Mouse (Mus musculus) retina, embryonic 14.5 days (tissue): ENCODE measurements around the gene Mnd1.

Experiments used
- DNase-seq: peaks from one replicate; pipeline ENCODE4 v3.0.0-alpha.2; 2015; ENCODE audit warnings: low spot score

Mnd1 gene

DNA sequence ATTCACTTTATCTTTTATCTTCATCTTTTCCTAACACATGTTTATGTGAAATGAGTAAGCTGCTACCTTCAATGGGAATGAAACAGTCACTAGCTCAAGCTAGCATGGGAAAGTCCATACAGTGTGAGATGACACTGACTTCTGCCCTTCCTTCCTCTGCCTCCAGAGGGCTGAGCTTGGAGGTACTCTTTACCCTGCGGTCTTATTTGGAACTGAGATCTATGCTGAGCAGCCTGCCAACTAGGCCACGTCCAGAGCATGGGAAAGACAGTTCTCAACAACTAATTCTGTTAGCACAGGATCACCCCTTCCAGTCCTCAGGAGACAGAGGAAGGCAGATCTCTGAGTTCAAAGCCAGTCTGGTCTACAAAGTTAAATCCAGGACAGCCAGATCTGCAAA, 64.6 kb downstream of the Mnd1 start:
- peak; percentile 13 for DNase-seq

DNA sequence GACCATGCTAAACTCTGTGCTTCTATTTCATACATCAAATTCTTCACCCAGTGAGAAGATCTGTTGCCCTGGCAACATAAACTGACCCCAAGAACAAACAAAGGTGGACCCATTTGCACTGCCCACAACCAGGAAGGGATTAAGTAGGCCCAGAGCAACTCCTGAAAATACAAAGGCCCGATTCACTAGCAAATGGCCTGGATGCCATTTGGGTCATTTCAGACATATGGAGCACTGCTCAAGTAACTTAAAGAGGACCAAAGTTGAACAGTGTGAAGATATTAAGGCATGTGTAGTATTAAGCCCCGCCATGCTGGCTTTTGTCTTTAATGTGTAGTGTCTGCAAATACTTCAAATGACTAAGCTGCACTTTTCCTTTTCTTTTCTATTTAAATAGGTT, 68.7 kb downstream of the Mnd1 start:
- DNase-seq: peak; percentile 8

DNA sequence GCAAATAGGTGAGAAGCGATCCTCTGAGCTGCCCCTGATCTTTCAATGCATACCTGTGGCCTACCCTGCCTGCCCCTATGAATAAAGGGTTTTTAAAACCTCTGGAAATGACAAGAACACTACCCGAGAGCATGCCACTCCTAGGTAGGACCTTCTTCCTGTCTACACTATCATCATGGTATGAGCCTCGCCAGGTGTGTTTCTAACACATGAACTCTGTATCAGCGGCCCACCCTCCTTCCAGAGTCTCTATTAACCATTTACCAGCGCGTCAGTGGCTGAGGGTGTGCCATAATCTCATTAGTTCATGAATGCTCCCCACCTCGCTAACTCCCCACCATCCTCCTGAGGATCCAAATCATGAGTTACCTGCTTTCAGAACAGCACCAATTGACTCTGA, 69.2 kb downstream of the Mnd1 start:
- DNase-seq: no peak

DNA sequence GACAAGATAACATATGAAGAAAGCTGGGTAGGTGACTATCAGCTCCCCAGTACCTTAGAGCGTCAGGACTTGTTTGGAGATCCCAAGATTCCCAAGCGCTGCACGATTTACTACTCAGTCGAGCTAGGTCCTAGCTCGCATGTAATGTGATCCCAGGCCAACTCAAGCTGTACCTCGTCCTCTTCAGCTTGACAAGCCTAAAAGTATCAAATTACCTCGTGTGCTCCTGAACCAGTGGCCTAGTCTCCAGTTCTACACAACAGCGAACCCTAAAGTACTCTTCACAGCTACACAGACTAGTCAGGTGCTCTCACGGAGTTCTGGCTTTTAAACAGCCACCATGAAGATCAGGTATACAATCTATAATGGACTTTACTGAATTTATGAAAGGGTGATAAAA, 70.2 kb downstream of the Mnd1 start:
- no peak for DNase-seq

DNA sequence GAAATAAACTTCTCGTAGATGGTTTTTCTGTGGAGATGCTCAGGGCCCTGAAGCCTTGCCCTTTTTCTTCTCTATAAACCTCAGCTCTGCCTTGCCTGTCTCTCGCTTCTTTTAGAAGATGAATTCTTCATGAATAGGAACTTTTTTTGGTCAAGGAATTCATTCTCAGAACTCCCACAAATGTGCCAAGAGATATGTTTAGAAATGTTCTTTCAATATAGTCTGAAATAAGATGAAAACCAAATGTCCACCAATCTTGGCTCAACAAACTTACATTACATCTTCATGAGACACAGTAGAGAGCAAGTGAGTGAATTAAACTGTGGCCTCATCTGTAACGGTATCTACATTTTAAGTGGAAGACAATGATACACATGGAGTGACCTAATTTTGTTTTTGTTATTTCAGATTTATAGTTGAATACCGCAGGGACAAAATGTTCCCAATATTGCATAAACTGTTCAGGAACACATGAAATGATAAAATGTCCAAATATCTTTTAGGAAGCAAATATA, 74.3 kb downstream of the Mnd1 start:
- no peak for DNase-seq

DNA sequence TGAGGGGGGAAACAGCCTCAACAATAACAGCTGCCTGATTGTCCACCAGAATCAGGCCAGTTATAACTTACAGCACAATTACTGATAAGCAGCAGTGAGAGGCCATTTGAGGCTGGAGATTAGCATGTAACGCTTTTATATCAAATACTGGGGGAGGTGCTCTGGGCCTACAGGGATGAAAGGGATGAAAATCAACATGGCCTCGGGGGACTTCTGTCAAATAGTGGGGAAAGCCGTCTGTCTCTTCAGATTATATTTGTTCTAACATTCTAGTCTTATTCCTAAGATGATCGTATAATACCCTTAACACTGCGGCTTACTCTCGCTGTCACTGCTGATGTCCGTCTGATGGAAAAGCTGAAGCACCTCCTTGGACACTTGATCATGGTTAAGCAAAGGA, 75.5 kb downstream of the Mnd1 start:
- DNase-seq: peak; percentile 21

DNA sequence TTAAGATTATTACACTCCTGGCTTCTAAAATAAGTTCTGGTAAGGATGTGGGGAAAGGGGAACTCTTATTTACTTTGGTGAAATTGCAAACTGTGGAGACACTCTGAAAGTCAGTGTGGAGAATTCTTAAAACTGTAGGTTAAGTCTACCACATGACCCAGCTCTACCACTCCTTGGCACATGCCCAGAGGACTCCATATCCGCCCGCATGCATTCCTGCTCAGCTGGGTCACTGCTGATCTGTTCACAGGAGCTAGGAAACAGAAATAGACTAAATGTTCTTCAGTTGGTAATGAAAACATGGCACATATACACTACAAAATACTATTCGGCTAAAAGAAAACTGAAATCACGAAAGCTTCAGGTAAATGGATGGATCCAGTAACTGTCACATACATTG, 78.1 kb downstream of the Mnd1 start:
- DNase-seq: no peak

DNA sequence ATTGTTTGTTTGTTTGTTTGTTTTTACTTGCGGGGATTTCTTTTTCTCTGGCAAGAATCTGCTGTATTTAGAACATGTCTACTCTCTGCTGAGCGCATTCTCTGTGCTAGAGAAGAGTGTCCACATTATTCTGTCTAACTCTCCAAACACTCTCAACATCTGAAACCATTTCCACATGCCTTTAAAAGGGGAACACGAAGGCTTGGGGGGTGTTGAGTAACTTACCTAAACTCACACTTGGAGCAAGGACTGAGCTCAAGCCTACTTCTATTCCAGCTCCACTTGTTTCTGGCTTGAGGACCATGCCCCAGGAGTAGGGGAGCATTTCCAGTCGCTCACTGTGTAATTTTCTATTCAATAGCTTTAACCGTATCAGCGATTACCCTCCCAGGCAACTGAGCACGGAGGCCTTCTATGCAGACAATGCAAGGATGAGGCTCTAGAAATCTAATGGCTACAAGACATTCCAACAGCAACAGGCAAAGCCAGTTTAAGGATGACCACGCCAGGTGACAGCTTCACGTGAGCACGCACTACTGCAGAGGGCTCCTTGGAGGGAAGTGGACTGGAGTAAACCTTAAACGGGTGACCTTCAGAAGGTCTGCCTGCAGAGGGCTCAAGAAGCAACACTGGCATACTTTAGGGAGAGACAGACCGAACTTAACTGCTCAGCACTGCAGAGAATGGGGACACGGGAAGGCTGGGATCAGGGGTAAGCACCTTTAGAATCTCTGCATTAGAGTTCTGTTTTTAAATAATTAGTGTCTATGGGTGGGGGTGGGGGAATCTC, 78.8 kb downstream of the Mnd1 start:
- no peak for DNase-seq

DNA sequence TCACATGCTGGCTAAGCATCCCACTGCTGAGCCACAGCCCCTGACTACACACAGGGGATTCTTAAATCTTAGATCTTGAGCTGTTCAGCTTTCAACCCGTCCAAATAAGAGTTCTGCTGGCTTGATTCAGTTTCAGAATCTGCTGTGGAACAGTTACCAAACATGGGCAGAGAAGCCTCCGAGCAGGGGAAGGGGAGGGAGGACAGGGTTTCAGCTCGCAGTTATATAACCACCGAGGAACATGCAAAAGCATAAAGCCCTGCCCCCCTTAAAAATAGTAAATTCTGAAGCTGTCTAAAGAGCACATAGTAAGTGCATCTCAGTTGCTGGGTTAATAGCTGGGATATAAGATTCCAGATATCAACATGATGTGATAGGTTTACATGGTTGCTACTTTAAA, 80.1 kb downstream of the Mnd1 start:
- no peak for DNase-seq

DNA sequence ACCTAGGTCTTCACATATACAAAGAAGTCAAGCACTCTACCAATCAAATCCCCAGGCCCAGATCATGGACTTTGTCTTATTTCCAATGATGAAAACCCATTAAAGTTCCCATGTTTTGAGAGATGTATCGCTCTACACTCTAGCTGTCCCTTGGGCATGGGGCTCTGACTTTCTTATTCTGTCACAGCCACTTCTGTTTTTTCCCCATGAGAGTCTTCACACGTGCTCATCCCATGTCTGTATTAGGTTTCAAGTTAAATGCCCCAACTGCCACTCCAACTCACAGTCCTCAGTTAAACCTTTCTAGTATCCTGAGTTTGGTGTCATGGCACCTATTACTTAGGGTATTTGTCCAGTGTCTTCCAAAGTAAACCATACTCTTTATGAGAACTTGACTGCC, 80.8 kb downstream of the Mnd1 start:
- no peak for DNase-seq

DNA sequence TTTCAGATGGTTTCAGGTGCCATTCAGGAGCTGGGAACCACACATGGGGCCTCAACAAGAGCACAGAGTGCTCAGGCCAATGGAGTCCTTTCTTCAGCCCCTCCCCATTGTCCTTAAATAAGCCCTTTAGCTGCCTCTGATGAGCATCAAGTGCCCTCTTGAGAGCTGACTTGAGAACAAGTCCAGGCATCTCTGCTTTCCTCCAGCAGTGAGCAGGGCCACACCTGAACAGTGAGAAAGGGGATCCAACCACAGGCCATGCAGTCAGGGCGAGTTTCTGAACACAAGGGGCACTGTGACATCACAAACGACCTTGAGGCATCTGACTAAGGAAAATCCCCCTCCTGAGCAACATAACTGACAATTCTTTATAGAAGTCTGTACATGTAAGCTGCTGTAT, 83.9 kb downstream of the Mnd1 start:
- DNase-seq: no peak

DNA sequence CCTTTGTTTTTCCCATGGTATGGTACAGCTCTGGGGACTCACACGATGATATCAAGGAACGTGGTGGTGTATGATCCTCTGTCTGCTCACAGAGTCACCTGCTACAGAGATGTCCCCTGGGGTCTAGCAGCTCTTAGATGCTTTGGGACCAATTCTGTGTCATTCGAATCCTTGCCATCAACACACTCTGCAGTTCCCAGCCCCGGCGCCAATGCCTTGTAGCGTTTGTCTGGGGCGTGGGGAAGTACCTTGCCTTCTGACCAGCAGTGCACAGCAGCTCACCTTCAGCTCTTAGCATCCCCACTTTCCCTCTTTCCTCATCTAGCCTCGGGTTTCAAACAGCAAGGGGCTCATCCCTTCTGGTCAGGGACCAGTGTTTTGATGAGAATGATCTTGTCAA, 84.8 kb downstream of the Mnd1 start:
- no peak for DNase-seq

DNA sequence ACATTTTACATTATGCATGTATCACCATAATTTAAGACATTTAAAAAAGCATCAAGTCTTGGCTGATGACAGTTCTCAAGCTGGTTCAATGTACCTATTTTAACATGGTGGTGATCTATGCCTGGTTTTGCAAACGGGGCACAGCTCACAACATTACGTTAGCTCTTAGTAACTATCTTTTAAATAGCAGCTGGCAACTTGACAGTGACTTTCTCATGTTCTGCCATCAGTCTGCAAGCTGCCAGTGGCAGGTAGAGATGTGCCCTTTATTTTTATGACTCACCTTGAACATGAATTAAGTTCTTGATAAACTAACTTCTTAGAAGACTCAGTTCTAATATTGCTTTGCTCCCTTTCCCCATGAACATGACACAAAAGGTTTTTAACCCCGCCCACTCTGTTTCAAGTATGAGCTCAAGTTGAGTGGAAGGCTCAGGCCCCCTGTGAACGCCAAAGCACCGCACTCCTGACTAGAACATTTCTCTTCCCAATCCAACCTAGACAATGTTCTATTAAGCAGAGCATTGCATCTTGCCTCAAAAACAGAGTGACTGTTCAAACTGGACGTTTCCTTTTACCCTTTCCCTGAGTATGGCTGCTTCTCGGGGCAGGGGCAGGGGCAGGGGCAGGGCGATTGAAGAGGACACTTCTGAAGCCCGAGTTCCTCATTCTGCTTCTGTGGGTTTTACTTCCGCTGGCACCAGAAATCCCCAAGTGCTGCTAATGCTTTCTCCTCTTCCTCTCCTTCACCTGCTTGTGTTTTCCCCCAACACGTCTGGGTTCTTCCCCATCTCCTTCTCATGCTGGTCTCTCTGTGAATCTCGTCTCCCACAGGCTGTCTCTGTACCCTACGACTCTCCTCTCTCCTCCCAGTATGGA, 86.5 kb downstream of the Mnd1 start:
- DNase-seq: no peak

DNA sequence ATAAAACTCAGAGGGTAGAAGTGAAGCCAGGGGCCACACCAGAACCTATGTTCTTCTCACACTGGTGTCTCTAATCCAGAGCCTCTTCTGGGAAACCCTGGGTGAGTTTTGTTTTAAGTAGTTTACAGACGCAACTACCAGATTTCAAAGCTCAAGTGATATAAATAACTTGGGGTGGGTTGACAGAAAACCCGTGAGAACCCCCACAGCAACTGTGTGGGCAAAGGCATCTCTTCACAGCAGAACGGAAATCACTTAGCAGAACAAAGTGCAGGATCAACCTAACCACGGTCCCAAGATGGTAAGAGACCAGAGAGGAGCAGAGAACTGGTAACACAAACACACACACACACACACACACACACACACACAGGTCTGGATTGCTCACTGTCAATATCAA, 89.8 kb downstream of the Mnd1 start:
- DNase-seq: no peak

DNA sequence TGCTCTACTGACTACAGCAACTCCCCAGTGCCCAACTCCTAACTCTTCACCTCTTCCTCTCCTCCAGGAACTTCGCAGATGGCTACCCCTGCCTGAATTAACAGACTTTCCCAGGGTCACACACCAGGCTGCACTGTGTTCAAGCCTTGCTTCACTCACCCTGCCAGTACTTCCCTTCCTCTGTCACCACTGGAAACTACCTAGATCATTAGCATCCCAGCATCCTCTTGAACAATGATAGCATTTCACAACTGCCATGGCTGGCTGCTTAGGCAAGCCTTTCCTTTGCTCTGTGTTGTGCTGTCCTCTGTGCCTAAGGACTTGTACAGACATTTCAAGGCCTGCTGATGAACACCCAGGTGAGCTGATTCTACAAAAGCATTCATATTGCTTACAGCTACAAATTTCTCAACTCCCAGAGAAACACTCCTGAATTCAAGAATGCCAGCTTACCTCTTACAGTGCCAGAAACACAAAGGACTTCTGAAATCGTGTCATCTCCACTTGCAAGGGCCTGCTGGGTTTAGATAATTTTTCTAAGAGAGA, 92.1 kb downstream of the Mnd1 start:
- no peak for DNase-seq

DNA sequence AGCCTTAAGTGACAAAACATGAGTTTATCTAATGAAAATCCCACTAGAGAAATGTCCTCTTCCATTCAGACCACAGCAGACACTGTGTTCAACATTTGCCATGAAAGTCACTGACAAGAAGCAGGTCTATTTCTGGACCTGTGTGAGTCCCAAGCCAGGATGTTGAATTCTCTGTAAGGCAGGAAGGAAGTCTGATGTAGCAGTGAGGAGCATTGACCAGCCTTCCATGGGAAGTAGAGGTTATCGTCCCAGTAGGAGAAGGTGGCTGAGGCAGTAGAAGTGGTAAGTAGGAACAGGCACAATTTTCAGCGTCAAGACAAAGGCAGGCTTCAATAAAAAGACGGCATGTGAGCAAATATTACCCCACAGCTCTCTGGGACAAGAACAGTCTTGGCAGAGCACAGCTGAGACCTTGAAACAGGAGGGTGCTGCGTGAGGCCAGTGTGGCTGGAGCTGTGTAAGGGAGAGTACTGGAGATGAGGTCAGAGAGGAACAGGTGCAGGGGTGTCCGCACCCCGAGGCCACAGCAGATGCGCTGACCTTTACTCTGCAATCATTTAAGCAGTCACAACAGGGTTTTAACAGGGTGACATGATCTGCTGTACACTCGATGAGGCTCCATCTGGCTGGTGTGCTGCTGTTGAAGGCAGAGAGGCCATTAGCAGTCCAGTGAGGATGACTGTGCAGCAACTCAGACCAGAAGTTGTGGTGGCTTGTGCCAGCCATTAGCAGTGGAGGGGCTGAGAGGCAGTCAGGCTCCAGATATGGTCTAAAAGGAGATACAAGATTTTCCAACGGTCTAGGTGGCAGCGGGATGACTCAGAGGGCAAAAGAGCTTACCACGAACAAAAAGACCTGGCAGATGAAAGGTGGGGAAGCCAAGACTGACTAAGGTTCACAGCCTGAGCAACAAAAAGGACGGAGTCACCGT, 93.8 kb downstream of the Mnd1 start:
- DNase-seq: peak; percentile 24

DNA sequence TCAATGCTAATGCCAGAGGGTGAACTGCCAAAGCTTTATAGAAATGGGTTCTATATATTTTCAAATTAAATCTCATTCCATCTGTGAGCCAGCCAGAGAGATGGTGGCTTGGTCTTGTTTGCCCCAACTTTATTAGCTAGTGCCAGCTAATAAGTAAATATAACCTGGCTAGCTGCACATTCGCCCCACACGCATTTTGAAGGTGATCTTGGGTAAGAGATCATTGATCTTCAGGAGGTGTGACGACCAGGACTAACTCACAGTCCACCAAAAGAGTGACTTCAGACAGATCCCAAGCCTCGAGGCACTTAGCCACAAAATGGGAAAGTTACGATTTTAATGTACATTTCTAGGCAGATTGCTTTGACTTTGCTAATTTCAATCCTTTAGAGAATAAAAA, 94.6 kb downstream of the Mnd1 start:
- DNase-seq: no peak

DNA sequence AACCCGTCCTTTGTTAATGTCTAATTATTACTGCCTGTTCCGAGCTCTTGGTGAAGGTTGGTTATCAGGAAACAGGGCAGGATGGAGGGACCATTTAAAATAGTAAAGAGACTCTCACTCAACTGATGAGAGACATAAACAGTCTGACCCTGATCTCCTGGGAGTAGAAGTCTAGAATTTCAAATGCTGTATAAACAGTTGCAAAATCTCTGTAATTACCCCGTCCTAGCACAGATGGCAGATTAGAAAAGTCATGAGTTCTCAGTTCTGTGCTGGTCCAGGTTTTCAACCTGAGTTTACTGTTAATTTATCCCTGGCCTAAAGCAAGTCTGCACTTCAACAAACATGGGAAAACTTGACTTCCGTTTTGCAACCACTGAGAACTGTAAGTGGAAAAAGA, 95.5 kb downstream of the Mnd1 start:
- no peak for DNase-seq

DNA sequence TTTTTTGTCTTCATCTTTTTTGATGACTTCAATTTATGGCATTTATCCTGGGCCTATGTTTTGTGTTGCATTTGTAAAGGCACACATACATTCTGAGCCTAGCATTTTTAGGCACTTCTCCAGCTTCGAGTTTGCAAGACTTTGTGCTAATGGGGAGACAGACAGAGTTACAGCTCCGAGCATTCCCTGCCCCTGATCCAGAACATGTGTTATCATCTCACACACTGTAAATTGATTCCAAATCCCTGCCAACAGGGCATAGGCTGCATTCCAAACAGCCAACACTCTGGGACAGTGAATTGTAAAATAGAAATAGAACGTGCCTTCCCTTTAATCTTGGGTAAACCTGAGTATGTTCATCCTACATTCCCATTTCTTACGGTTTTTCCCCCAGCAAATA, 95.9 kb downstream of the Mnd1 start:
- DNase-seq: no peak

DNA sequence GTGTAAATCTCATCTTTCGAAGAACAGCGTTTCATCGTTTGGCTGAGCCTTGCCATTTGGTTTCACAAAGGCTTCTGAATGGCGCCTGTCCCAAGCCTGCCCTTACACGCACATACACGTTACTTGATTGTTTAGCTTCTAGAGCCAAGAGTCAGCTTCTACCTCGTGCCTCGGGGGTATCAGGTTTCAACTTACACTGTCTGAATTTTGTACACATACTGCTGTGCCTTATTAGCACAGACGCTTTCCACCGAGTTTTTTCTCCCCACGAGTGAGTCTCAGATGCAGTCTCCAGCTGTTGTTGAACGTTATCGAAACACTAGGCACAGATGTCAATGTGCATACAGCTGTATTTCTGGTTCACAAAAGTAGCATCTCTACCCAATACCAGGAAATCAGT, 96.3 kb downstream of the Mnd1 start:
- no peak for DNase-seq

DNA sequence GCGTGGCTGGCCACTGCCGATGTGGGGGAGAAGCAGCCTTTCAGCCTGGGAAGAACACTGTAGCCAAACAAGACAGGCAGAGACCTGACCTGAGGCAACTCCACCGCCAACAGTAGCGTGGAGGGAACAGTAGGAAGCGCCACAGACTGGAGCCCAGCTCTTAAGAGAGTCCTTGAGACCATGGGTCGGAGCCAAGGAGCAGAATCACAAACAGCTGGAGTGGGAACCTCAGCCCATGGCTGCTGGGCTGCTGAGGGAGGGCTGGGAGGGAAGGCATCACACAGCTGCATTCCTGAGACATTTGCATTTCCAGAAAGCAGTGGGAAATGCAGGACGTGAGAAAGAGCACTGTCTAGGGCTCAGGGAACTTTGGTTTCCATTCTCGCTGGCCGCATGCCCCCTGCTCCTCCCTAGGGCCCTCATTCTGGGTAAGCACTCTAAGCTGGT, 106.8 kb downstream of the Mnd1 start:
- no peak for DNase-seq

DNA sequence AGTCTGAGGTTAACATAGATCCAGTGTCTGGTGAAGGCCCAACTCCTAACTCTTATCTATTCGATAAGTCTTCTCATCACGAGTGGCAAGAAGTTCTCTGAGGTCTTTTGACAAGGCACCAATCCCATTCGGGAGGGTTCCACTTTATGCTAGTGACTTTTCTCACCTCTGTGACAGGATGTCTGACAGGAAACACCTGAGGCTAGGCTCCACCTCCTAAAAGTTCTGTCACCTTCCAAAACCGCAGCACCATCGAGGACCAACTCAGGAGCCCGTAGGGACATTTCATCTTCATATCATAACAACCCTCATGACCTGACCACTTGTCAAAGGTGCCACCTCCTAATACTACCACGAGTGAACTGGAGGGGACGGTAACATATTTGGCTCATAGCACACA, 109.4 kb downstream of the Mnd1 start:
- no peak for DNase-seq
